Mouse (Mus musculus) heart, embryonic 13.5 days (tissue): Measurements from ENCODE around the gene D730048I06Rik. TPM values are rescaled to one million over a fixed set of nuclear protein-coding genes. Genes with fewer than 3 reads are reported as not detected.
"Not testable (repeated sequence)": the region's sequence is repeated elsewhere in the genome, so short reads cannot be mapped to it uniquely, and the experiment has no call there.

Experiments
- ATAC-seq: fragments of 200-750 bp; cut with Nextera tagmentation; 2 replicates; pipeline ENCODE4 v1.8.0; 2017; ENCODE audit warnings: moderate TSS enrichment; ENCODE audit not compliant: insufficient number of reproducible peaks, low FRiP score, low TSS enrichment; ENCODE audit errors: extremely low read depth
- H3K27ac ChIP-seq: fragments of 300-500 bp; sonication (generic); replicated peaks from 2 replicates; pipeline ENCODE4 v1.5.1; 2015; ENCODE audit warnings: moderate library complexity, mild to moderate bottlenecking, inconsistent platforms
- H3K27me3 ChIP-seq: fragments of 300-500 bp; sonication (generic); replicated peaks from 2 replicates; pipeline ENCODE4 v1.6.1; 2015; ENCODE audit warnings: mild to moderate bottlenecking, inconsistent platforms
- H3K36me3 ChIP-seq: fragments of 300-500 bp; sonication (generic); 2 replicates; pipeline ENCODE4 v1.6.1; 2015; ENCODE audit warnings: mild to moderate bottlenecking, inconsistent platforms
- H3K4me1 ChIP-seq: fragments of 300-500 bp; sonication (generic); 2 replicates; pipeline ENCODE4 v1.6.1; 2015; ENCODE audit warnings: inconsistent platforms
- H3K4me2 ChIP-seq: fragments of 300-500 bp; sonication (generic); 2 replicates; pipeline ENCODE4 v1.6.1; 2015; ENCODE audit warnings: inconsistent platforms, mild to moderate bottlenecking, moderate library complexity
- H3K4me3 ChIP-seq: fragments of 300-500 bp; sonication (generic); 2 replicates; pipeline ENCODE4 v1.5.1; 2015; ENCODE audit warnings: moderate library complexity, mild to moderate bottlenecking, inconsistent platforms
- H3K9ac ChIP-seq: fragments of 300-500 bp; sonication (generic); 2 replicates; pipeline ENCODE4 v1.6.1; 2015; ENCODE audit warnings: inconsistent platforms, mild to moderate bottlenecking, moderate library complexity
- H3K9me3 ChIP-seq: fragments of 300-500 bp; sonication (generic); 2 replicates; pipeline ENCODE4 v1.6.1; 2016; ENCODE audit warnings: inconsistent platforms
- WGBS: fragments of 180-500 bp; shearing (Covaris S2); methylation state at CpG from one replicate; pipeline ENCODE4 v1.1.7; 2015; ENCODE audit warnings: mixed read lengths; 5-methylcytosine and 5-hydroxymethylcytosine counted together
- polyA plus RNA-seq: library from polyadenylated mRNA; unstranded; fragments of >200 nt; fragmentation: Nextera tagmentation; extraction: Ambion mirVana; gene quantifications from 2 replicates; pipeline ENCODE4 v1.2.1, GENCODE M21; 2015

Gene D730048I06Rik
- not detected in 2 replicates for polyA plus RNA-seq

GRCm38 (mm10) chr9:35790001-35790400 is at the start of gene D730048I06Rik, which contains the start of gene Gm27235:
Gene D730048I06Rik (minus strand): TSS chr9:35790112.
Gene Gm27235 (minus strand): TSS chr9:35790101.
- Histone ChIP-seq H3K4me2 (no peak within 1 kb of the TSS), H3K9me3 (peaks cover 21% of the 10 kb centered on the region; the same call in 1 of the 2 replicates), H3K36me3 (no peaks in the 10 kb centered on the region), H3K27me3 (no peaks in the 10 kb centered on the region), H3K9ac (no peak within 1 kb of the TSS), H3K4me3 (no peak within 1 kb of the TSS), H3K4me1 (no peaks in the 10 kb centered on the region), H3K27ac (no peak within 1 kb of the TSS)
- WGBS = 77% methylated on average over 3 of the region's 3 CpGs
- no peak for ATAC-seq

GRCm38 (mm10) chr9:35817881-35818280 is 28.0 kb upstream of the D730048I06Rik start:
- H3K9me3 ChIP-seq = peaks cover 18% of the 10 kb centered on the region; the same call in 1 of the 2 replicates
- H3K4me2 ChIP-seq, H3K4me3 ChIP-seq, H3K9ac ChIP-seq, H3K36me3 ChIP-seq, H3K27ac ChIP-seq, ATAC-seq, H3K27me3 ChIP-seq, H3K4me1 ChIP-seq: not testable (repeated sequence)
- WGBS = 90% methylated on average over 15 of the region's 15 CpGs

- Histone ChIP-seq H3K9ac (no peak overlapping the region), H3K27ac (no peak overlapping the region), H3K4me3 (no peak overlapping the region), H3K4me2 (no peak overlapping the region), H3K27me3 (no peaks in the 10 kb centered on the region), H3K36me3 (no peaks in the 10 kb centered on the region), H3K4me1 (no peaks in the 10 kb centered on the region), H3K9me3 (peaks cover 13% of the 10 kb centered on the region; the same call in 1 of the 2 replicates)
- no peak for ATAC-seq
Measured at GRCm38 (mm10) chr9:35798146-35798545, 8.2 kb upstream of the D730048I06Rik start.

- Histone ChIP-seq H3K27ac (no peak within 1 kb of the TSS), H3K4me1 (no peaks in the 10 kb centered on the region), H3K9me3 (peaks cover 25% of the 10 kb centered on the region), H3K9ac (no peak within 1 kb of the TSS), H3K36me3 (no peaks in the 10 kb centered on the region), H3K4me2 (no peak within 1 kb of the TSS), H3K27me3 (no peaks in the 10 kb centered on the region), H3K4me3 (no peak within 1 kb of the TSS)
- no peak for ATAC-seq
- WGBS = 53% methylated on average over 3 of the region's 3 CpGs
Measured at GRCm38 (mm10) chr9:35778009-35778408, 11.9 kb downstream of the D730048I06Rik start, which contains the start of gene Gm17727. Gene Gm17727 (minus strand): TSS chr9:35778109.

- H3K36me3 ChIP-seq = no peaks in the 10 kb centered on the region
- no peak overlapping the region for H3K27ac ChIP-seq
- H3K9me3 ChIP-seq = peaks cover 9% of the 10 kb centered on the region; the same call in 1 of the 2 replicates
- H3K4me3 ChIP-seq = no peak overlapping the region
- no peaks in the 10 kb centered on the region for H3K4me1 ChIP-seq
- no peak overlapping the region for H3K4me2 ChIP-seq
- no peak for ATAC-seq
- no peak overlapping the region for H3K9ac ChIP-seq
- H3K27me3 ChIP-seq = no peaks in the 10 kb centered on the region
Measured at GRCm38 (mm10) chr9:35756843-35757242, 33.1 kb downstream of the D730048I06Rik start.

- Histone ChIP-seq H3K4me1 (no peaks in the 10 kb centered on the region), H3K9ac (no peak within 1 kb of the TSS), H3K27me3 (no peaks in the 10 kb centered on the region), H3K4me2 (no peak within 1 kb of the TSS), H3K9me3 (0 out of 2 replicates have a peak, but pooled peaks cover 4% of the 10 kb centered on the region), H3K36me3 (no peaks in the 10 kb centered on the region), H3K27ac (no peak within 1 kb of the TSS), H3K4me3 (no peak within 1 kb of the TSS)
- no peak for ATAC-seq
Measured at GRCm38 (mm10) chr9:35740749-35741148, 49.2 kb downstream of the D730048I06Rik start, which contains the start of gene Gm17677. Gene Gm17677 (plus strand): TSS chr9:35741049.

Other genes starting within 250 kb of the D730048I06Rik start
- 1.4 and 1.5 TPM in 2 replicates for gene Ddx25, start 231.6 kb downstream of the D730048I06Rik start, polyA plus RNA-seq
- gene Pus3, start 231.5 kb downstream of the D730048I06Rik start, polyA plus RNA-seq = 12.0 and 13.6 TPM in 2 replicates
- gene Pate2, start 219.8 kb downstream of the D730048I06Rik start, polyA plus RNA-seq = 0.20 and 0.39 TPM in 2 replicates
- gene Hyls1, start 219.7 kb downstream of the D730048I06Rik start, polyA plus RNA-seq = 11.5 and 13.2 TPM in 2 replicates
- gene Pate4, start 178.2 kb downstream of the D730048I06Rik start, polyA plus RNA-seq = not detected in 2 replicates
- gene Pate3, start 141.9 kb downstream of the D730048I06Rik start, polyA plus RNA-seq = not detected in 2 replicates
- not detected in 2 replicates for gene Pate1, start 102.7 kb downstream of the D730048I06Rik start, polyA plus RNA-seq
- not detected in 2 replicates for gene Gm17677, start 49.1 kb downstream of the D730048I06Rik start, polyA plus RNA-seq
- not detected in 2 replicates for gene Gm17727, start 12.0 kb downstream of the D730048I06Rik start, polyA plus RNA-seq
- not detected in 2 replicates for gene Gm27235, start within 50 bp of the D730048I06Rik start, polyA plus RNA-seq
- not detected in 2 replicates for gene 9230110F15Rik, start 54.0 kb upstream of the D730048I06Rik start, polyA plus RNA-seq
- not detected in 2 replicates for gene 9230113P08Rik, start 118.3 kb upstream of the D730048I06Rik start, polyA plus RNA-seq